Mouse (Mus musculus): ENCODE data around the gene Ubr2. TPM values are rescaled to one million over a fixed set of nuclear protein-coding genes. Genes with fewer than 3 reads are reported as not detected.

Ubr2 gene
- polyA plus RNA-seq (2016; fragmentation: Nextera tagmentation; extraction: Ambion mirVana) = 16.2 and 18.2 TPM in 2 replicates

DNA sequence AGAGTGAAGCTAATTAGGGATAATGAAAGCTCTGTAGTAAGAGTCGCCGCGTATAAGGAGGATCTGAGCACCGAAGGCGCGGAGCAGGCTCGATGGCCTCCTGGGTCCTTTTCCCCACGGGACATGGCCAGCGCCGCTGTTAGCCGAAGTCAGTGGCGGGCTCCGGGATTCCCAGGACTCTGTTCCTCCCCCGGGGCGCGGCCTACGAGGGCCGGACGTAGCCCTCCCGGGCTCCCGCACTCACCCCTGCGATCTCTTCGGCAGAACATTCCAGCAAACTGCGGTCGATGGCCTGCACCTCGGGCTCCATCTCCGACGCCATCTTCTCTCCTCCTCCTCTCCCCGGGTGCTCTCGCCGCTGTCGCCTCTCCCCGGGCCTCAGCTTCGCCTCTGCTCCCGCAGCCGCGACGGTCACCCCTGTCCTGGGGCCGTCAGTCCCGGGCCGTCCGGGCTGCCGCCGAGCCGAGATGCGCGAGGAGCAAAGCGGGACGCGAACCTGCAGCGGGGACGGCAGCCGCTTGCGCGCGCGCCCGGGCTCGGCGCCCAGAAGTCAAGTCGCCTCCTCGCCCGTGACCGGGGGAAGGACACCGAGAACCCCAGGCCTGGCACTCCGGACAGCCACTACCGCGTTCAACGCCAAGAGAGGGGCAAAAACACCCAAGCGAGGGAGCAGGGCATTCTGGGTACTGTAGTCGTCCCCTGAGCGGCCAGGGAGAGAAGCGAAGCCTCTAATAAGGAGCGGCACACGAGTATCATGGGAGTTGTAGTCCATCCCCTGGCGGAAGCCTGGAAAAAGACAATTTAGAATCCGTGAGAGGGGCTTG is at the start of gene Ubr2:
Gene Ubr2, minus strand, starts transcription at position 659 of the 824 bp plus-strand sequence.
- DNase-seq (ENCODE audit: low spot score) = peak; percentile 92
- peaks cover 17% of the 10 kb centered on the region for H3K36me3 ChIP-seq (replicated peaks)
- H3K9me3 ChIP-seq = no peaks in the 10 kb centered on the region
- H3K27ac ChIP-seq (replicated peaks) = peak within 1 kb of the TSS; percentile 98
- under 1% methylated on average over 77 of the region's 77 CpGs for WGBS
- H3K4me3 ChIP-seq = peak within 1 kb of the TSS; percentile 97
- no peaks in the 10 kb centered on the region; the same call in 1 of the 2 replicates for H3K27me3 ChIP-seq (replicated peaks; ENCODE audit: low read depth, poor library complexity, severe bottlenecking)
- peaks cover 30% of the 10 kb centered on the region for H3K4me1 ChIP-seq

DNA sequence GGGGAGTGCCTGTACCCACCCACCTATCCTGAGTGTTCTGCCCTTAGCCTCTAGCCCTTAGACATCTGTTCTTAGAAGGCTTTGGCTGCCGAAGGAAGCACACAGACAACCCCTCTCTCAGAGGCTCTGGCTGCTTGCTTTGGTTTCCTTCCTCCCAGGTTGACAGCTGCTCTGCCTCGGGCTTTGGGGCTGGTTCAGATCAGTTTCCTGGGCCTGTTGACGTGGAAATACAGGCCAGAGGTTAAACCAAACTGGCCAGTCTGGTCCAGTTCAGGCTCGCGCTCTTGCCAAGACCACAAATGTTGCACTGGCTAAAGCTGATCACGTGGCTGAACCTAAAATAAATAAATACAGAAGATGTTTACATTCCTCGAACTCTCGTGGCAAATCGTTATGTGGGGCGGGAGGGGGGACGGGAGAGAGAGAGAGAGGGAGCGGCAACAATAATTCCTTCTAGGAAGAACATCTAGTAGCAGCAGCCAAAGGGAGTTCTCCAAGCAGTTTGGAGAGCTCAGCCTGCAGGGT is 49.5 kb upstream of the Ubr2 start:
- H3K4me3 ChIP-seq = peak overlapping the region; percentile 26; the same call in 1 of the 2 replicates

GRCm38 (mm10) chr17:47057966-47058365 is 47.6 kb upstream of the Ubr2 start:
- no peaks in the 10 kb centered on the region for H3K36me3 ChIP-seq (replicated peaks)
- H3K4me1 ChIP-seq = peaks cover 19% of the 10 kb centered on the region
- peaks cover 8% of the 10 kb centered on the region; the same call in 1 of the 2 replicates for H3K9me3 ChIP-seq
- no peak overlapping the region for H3K27ac ChIP-seq (replicated peaks)
- H3K27me3 ChIP-seq (replicated peaks; ENCODE audit: low read depth, poor library complexity, severe bottlenecking) = no peaks in the 10 kb centered on the region
- H3K4me3 ChIP-seq = no peak overlapping the region
- WGBS = 97% methylated on average over 4 of the region's 4 CpGs
- DNase-seq (ENCODE audit: low spot score) = no peak

More for the DNA sequence above, 49.5 kb upstream of the Ubr2 start:
- Histone ChIP-seq H3K9me3 (peaks cover 8% of the 10 kb centered on the region; the same call in 1 of the 2 replicates), H3K36me3 (replicated peaks) (no peaks in the 10 kb centered on the region), H3K27me3 (replicated peaks; ENCODE audit: low read depth, poor library complexity, severe bottlenecking) (no peaks in the 10 kb centered on the region), H3K4me1 (peaks cover 16% of the 10 kb centered on the region), H3K27ac (replicated peaks) (peak overlapping the region; percentile 66)
- peak; percentile 73 for DNase-seq (ENCODE audit: low spot score)
- WGBS = 37% methylated on average over 12 of the region's 12 CpGs

GRCm38 (mm10) chr17:47056476-47056875 is 46.1 kb upstream of the Ubr2 start:
- H3K27ac ChIP-seq (replicated peaks) = no peak overlapping the region
- H3K27me3 ChIP-seq (replicated peaks; ENCODE audit: low read depth, poor library complexity, severe bottlenecking) = no peaks in the 10 kb centered on the region
- 81% methylated on average over 6 of the region's 6 CpGs for WGBS
- peaks cover 19% of the 10 kb centered on the region for H3K4me1 ChIP-seq
- no peak overlapping the region for H3K4me3 ChIP-seq
- H3K36me3 ChIP-seq (replicated peaks) = no peaks in the 10 kb centered on the region
- DNase-seq (ENCODE audit: low spot score) = no peak
- H3K9me3 ChIP-seq = peaks cover 8% of the 10 kb centered on the region; the same call in 1 of the 2 replicates

GRCm38 (mm10) chr17:47055121-47055520 is 44.8 kb upstream of the Ubr2 start:
- Histone ChIP-seq H3K4me1 (peaks cover 16% of the 10 kb centered on the region), H3K9me3 (peaks cover 8% of the 10 kb centered on the region; the same call in 1 of the 2 replicates), H3K4me3 (no peak overlapping the region), H3K27ac (replicated peaks) (peak overlapping the region; percentile 49; the same call in 1 of the 2 replicates), H3K27me3 (replicated peaks; ENCODE audit: low read depth, poor library complexity, severe bottlenecking) (no peaks in the 10 kb centered on the region), H3K36me3 (replicated peaks) (no peaks in the 10 kb centered on the region)
- no peak for DNase-seq (ENCODE audit: low spot score)
- 83% methylated on average over 7 of the region's 7 CpGs for WGBS

DNA sequence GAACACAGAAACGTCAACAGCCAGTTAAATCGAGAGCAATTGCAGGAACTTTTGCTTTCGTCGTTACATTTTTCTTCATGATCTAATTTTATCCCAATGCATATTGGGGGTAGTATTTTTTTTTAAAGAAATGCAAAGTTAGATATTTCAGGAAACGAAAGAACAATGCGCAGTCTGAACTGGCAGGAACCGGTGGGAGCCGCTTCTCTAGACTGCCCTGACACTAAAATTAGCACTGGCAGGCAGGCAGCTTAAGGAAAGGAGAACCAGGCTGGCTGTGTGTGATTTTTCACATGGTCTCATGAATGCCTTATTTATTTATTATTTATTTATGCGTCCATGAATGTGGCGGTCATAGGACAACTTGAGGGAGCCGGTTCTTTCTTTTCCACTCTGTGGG is 44.3 kb upstream of the Ubr2 start:
- DNase-seq (ENCODE audit: low spot score) = no peak
- Histone ChIP-seq H3K4me1 (peaks cover 14% of the 10 kb centered on the region), H3K27me3 (replicated peaks; ENCODE audit: low read depth, poor library complexity, severe bottlenecking) (no peaks in the 10 kb centered on the region), H3K9me3 (peaks cover 8% of the 10 kb centered on the region; the same call in 1 of the 2 replicates), H3K27ac (replicated peaks) (no peak overlapping the region), H3K4me3 (no peak overlapping the region), H3K36me3 (replicated peaks) (no peaks in the 10 kb centered on the region)
- 88% methylated on average over 11 of the region's 11 CpGs for WGBS

DNA sequence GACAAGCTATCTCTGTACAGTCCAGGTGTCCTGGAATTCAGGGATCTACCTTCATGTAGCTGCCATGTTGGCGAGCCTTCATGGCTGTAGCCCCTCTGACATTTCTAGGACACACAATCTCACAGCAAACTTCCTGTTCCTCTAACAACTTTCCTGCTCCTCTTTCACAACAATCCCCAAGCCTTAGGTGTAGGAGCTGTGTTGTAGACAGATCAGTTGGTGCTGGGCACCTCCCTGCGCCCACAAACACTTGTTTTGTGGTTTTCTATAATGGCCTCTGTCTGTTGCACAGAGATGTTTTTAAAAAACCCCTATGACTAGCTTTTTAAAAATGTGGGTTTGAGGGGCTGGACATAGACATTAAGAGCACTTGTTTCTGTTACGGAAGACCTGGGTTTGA is 40.3 kb upstream of the Ubr2 start:
- H3K4me1 ChIP-seq = peaks cover 15% of the 10 kb centered on the region
- no peaks in the 10 kb centered on the region for H3K36me3 ChIP-seq (replicated peaks)
- H3K9me3 ChIP-seq = no peaks in the 10 kb centered on the region
- no peak overlapping the region for H3K27ac ChIP-seq (replicated peaks)
- H3K4me3 ChIP-seq = no peak overlapping the region
- WGBS = 92% methylated on average over 3 of the region's 3 CpGs
- DNase-seq (ENCODE audit: low spot score) = no peak
- no peaks in the 10 kb centered on the region for H3K27me3 ChIP-seq (replicated peaks; ENCODE audit: low read depth, poor library complexity, severe bottlenecking)

- H3K27ac ChIP-seq (replicated peaks) = no peak overlapping the region
- H3K4me3 ChIP-seq = no peak overlapping the region
- peaks cover 7% of the 10 kb centered on the region for H3K4me1 ChIP-seq
- DNase-seq (ENCODE audit: low spot score) = no peak
- no peaks in the 10 kb centered on the region for H3K9me3 ChIP-seq
- no peaks in the 10 kb centered on the region for H3K27me3 ChIP-seq (replicated peaks; ENCODE audit: low read depth, poor library complexity, severe bottlenecking)
- 94% methylated on average over 14 of the region's 14 CpGs for WGBS
- no peaks in the 10 kb centered on the region for H3K36me3 ChIP-seq (replicated peaks)
Measured at GRCm38 (mm10) chr17:47042866-47043265, 32.5 kb upstream of the Ubr2 start.

GRCm38 (mm10) chr17:47038844-47039803 is 28.8 kb upstream of the Ubr2 start:
- peak; percentile 89 for DNase-seq (ENCODE audit: low spot score)
- Histone ChIP-seq H3K27ac (replicated peaks) (no peak overlapping the region; the same call in 1 of the 2 replicates), H3K4me3 (peak overlapping the region; percentile 14; the same call in 1 of the 2 replicates), H3K27me3 (replicated peaks; ENCODE audit: low read depth, poor library complexity, severe bottlenecking) (no peaks in the 10 kb centered on the region), H3K36me3 (replicated peaks) (no peaks in the 10 kb centered on the region), H3K9me3 (no peaks in the 10 kb centered on the region), H3K4me1 (peaks cover 7% of the 10 kb centered on the region)
- 29% methylated on average over 18 of the region's 18 CpGs for WGBS

- H3K27ac ChIP-seq (replicated peaks) = no peak overlapping the region
- H3K27me3 ChIP-seq (replicated peaks; ENCODE audit: low read depth, poor library complexity, severe bottlenecking) = no peaks in the 10 kb centered on the region
- H3K4me3 ChIP-seq = no peak overlapping the region
- no peak for DNase-seq (ENCODE audit: low spot score)
- no peaks in the 10 kb centered on the region for H3K36me3 ChIP-seq (replicated peaks)
- peaks cover 7% of the 10 kb centered on the region for H3K4me1 ChIP-seq
- H3K9me3 ChIP-seq = no peaks in the 10 kb centered on the region
Measured at GRCm38 (mm10) chr17:47034536-47034935, 24.2 kb upstream of the Ubr2 start.

- H3K27ac ChIP-seq (replicated peaks) = no peak overlapping the region
- WGBS = 2% methylated on average over 4 of the region's 4 CpGs
- DNase-seq (ENCODE audit: low spot score) = peak; percentile 66
- no peaks in the 10 kb centered on the region for H3K36me3 ChIP-seq (replicated peaks)
- H3K4me1 ChIP-seq = no peaks in the 10 kb centered on the region
- no peaks in the 10 kb centered on the region for H3K27me3 ChIP-seq (replicated peaks; ENCODE audit: low read depth, poor library complexity, severe bottlenecking)
- H3K4me3 ChIP-seq = no peak overlapping the region
- H3K9me3 ChIP-seq = no peaks in the 10 kb centered on the region
Measured at GRCm38 (mm10) chr17:47033643-47034042, 23.3 kb upstream of the Ubr2 start.

DNA sequence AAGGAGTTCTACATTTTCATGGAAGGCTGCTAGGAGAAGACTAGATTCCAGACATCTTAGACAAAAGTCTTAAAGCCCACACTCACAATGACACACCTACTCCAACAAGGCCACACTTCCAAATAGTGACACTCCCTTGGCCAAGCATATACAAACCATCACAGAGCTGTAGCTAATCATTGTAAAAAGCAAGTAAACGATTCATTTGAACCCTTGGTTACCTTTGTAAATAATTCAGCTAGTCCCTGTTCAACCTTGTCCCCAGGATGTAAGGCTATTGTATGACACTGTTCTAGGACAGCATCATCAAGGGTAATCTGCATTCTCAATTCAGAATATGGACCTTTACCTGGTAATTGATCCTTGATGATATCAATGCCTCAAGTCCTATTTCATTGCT is 14.4 kb upstream of the Ubr2 start:
- H3K4me3 ChIP-seq = no peak overlapping the region
- H3K27ac ChIP-seq (replicated peaks) = no peak overlapping the region
- H3K36me3 ChIP-seq (replicated peaks) = no peaks in the 10 kb centered on the region
- H3K9me3 ChIP-seq = no peaks in the 10 kb centered on the region
- no peaks in the 10 kb centered on the region for H3K27me3 ChIP-seq (replicated peaks; ENCODE audit: low read depth, poor library complexity, severe bottlenecking)
- 79% methylated on average over 1 of the region's 1 CpGs for WGBS
- H3K4me1 ChIP-seq = no peaks in the 10 kb centered on the region
- no peak for DNase-seq (ENCODE audit: low spot score)
